22 mouse cellular contexts compared by ENCODE assay signal in genomic region chr8:82346485-82346884, GRCm38 (mm10). TPM values are rescaled to one million over a fixed set of nuclear protein-coding genes. Genes with fewer than 3 reads are reported as not detected.
DNase-seq lines count a peak whose midpoint lies in the region; ATAC-seq and TF ChIP-seq lines count a peak whose summit lies in the region.
"Had no signal": no experiment of that assay in that cellular context is flagged by ENCODE, and none has a peak within 500 bp of the region (broad histone marks: within the 10 kb centered on the region; RNA-seq: fewer than 3 reads in every experiment).

No protein-coding gene starts in this region.

- H3K9ac ChIP-seq in heart, postnatal 0 days (replicated peaks; ENCODE audit: low read depth, low read length) = no peak overlapping the region
- no peak overlapping the region for H3K9ac ChIP-seq in lung, embryonic 15.5 days
- H3K9ac ChIP-seq in stomach, postnatal 0 days (ENCODE audit: low read length) = no peak overlapping the region
- H3K9ac ChIP-seq: forebrain, embryonic 12.5 days; hindbrain, embryonic 13.5 days; limb, embryonic 13.5 days; liver, embryonic 14.5 days; midbrain, embryonic 12.5 days; neural tube, embryonic 12.5 days had no signal

- TF ChIP-seq EP300 in heart, postnatal 0 days (IDR thresholded peaks at IDR 0.05; ENCODE audit: low read depth) = no peak
- TF ChIP-seq EP300 in stomach, postnatal 0 days (optimal IDR thresholded peaks at IDR 0.05) = no peak

- no peak for TF ChIP-seq CTCF in heart, postnatal 0 days (IDR thresholded peaks at IDR 0.05; ENCODE audit: low read depth)
- TF ChIP-seq CTCF in stomach, postnatal 0 days (IDR thresholded peaks at IDR 0.05; ENCODE audit: low read depth) = no peak

- peaks cover 11% of the 10 kb centered on the region; the same call in 1 of the 2 replicates for H3K4me1 ChIP-seq in heart, embryonic 10.5 days
- peaks cover 5% of the 10 kb centered on the region; the same call in 1 of the 2 replicates for H3K4me1 ChIP-seq in heart, postnatal 0 days (ENCODE audit: control insufficient read depth, insufficient read depth)
- H3K4me1 ChIP-seq in lung, embryonic 15.5 days = no peaks in the 10 kb centered on the region
- H3K4me1 ChIP-seq in stomach, postnatal 0 days (replicated peaks; ENCODE audit: control insufficient read depth, insufficient read depth) = no peaks in the 10 kb centered on the region
- H3K4me1 ChIP-seq: forebrain, embryonic 12.5 days; hindbrain, embryonic 13.5 days; midbrain, embryonic 12.5 days; neural tube, embryonic 12.5 days had no signal

- intact Hi-C loops in heart, postnatal 14 days (cut with DNase I) = no loop called here

- H3K36me3 ChIP-seq in heart, embryonic 10.5 days = peaks cover 2% of the 10 kb centered on the region; the same call in 1 of the 2 replicates
- H3K36me3 ChIP-seq in heart, postnatal 0 days (replicated peaks; ENCODE audit: control insufficient read depth, insufficient read depth, low read length) = no peaks in the 10 kb centered on the region
- no peaks in the 10 kb centered on the region for H3K36me3 ChIP-seq in lung, embryonic 15.5 days
- no peaks in the 10 kb centered on the region for H3K36me3 ChIP-seq in stomach, postnatal 0 days (ENCODE audit: control insufficient read depth, insufficient read depth, low read length)
- H3K36me3 ChIP-seq: forebrain, embryonic 12.5 days; G1E; hindbrain, embryonic 13.5 days; limb, embryonic 13.5 days; midbrain, embryonic 12.5 days; neural tube, embryonic 12.5 days had no signal

- DNase-seq in heart, embryonic 10.5 days (ENCODE audit: low spot score) = no peak
- no peak for DNase-seq in heart, adult 11 months
- DNase-seq in heart, postnatal 0 days (ENCODE audit: low spot score) = no peak
- no peak for DNase-seq in heart, postnatal 14 days
- DNase-seq in lung, postnatal 4 days = no peak
- no peak for DNase-seq in stomach, postnatal 0 days (ENCODE audit: low spot score)
- DNase-seq: cerebellum, adult 8-10 months; gastrocnemius, adult 2 months; kidney, adult 8-10 months; layer of hippocampus, postnatal 36 days; right cerebral cortex, adult 18-20 months; thymus, postnatal 25 days had no signal

- 0 out of 2 replicates have a peak overlapping the region, but pooled peaks have one; percentile 36 for H3K27ac ChIP-seq in heart, embryonic 10.5 days
- peak overlapping the region; percentile 31; the same call in 1 of the 2 replicates for H3K27ac ChIP-seq in heart, postnatal 0 days (ENCODE audit: low read depth)
- H3K27ac ChIP-seq in lung, embryonic 15.5 days = peak overlapping the region; percentile 61
- H3K27ac ChIP-seq in stomach, postnatal 0 days (replicated peaks) = no peak overlapping the region
- H3K27ac ChIP-seq: forebrain, embryonic 12.5 days; gastrocnemius, adult 2 months; hindbrain, embryonic 13.5 days; layer of hippocampus, adult 2 months; limb, embryonic 13.5 days; liver, embryonic 14.5 days; midbrain, embryonic 12.5 days; neural tube, embryonic 12.5 days had no signal

- no peak for ATAC-seq in heart, postnatal 0 days (ENCODE audit: insufficient read depth, low read depth)
- ATAC-seq in lung, embryonic 15.5 days (ENCODE audit: borderline replicate concordance, extremely low read depth, low FRiP score, low TSS enrichment) = no peak
- ATAC-seq in stomach, postnatal 0 days (ENCODE audit: low FRiP score, low TSS enrichment) = peak; percentile 82
- ATAC-seq: inflammation-experienced regulatory T-cells, adult 6 months had no signal

- no peaks in the 10 kb centered on the region for H3K9me3 ChIP-seq in heart, embryonic 10.5 days
- no peaks in the 10 kb centered on the region for H3K9me3 ChIP-seq in heart, postnatal 0 days (replicated peaks; ENCODE audit: control insufficient read depth, low read length)
- H3K9me3 ChIP-seq in lung, embryonic 15.5 days = no peaks in the 10 kb centered on the region
- H3K9me3 ChIP-seq in stomach, postnatal 0 days (ENCODE audit: control insufficient read depth, low read length) = no peaks in the 10 kb centered on the region
- H3K9me3 ChIP-seq: forebrain, embryonic 12.5 days; G1E; hindbrain, embryonic 13.5 days; midbrain, embryonic 12.5 days; neural tube, embryonic 12.5 days had no signal

- no peaks in the 10 kb centered on the region for H3K27me3 ChIP-seq in heart, embryonic 10.5 days (ENCODE audit: insufficient read depth, poor library complexity, severe bottlenecking)
- no peaks in the 10 kb centered on the region for H3K27me3 ChIP-seq in heart, postnatal 0 days (ENCODE audit: control insufficient read depth, insufficient read depth, low read length)
- no peaks in the 10 kb centered on the region for H3K27me3 ChIP-seq in lung, embryonic 15.5 days
- H3K27me3 ChIP-seq in stomach, postnatal 0 days (ENCODE audit: control insufficient read depth, insufficient read depth, low read length) = no peaks in the 10 kb centered on the region
- H3K27me3 ChIP-seq: forebrain, embryonic 12.5 days; hindbrain, embryonic 13.5 days; limb, embryonic 13.5 days; midbrain, embryonic 12.5 days; neural tube, embryonic 12.5 days had no signal

- WGBS in heart, embryonic 10.5 days = 78% methylated on average over 3 of the region's 3 CpGs
- 62% methylated on average over 3 of the region's 3 CpGs for WGBS in heart, postnatal 0 days
- 52% methylated on average over 3 of the region's 3 CpGs for WGBS in lung, embryonic 15.5 days
- 48% methylated on average over 3 of the region's 3 CpGs for WGBS in stomach, postnatal 0 days

- H3K4me3 ChIP-seq in heart, embryonic 10.5 days = no peak overlapping the region
- no peak overlapping the region for H3K4me3 ChIP-seq in heart, postnatal 0 days (ENCODE audit: low read depth, low read length)
- no peak overlapping the region for H3K4me3 ChIP-seq in lung, embryonic 15.5 days
- H3K4me3 ChIP-seq in stomach, postnatal 0 days (ENCODE audit: low read depth, low read length) = no peak overlapping the region
- H3K4me3 ChIP-seq: forebrain, embryonic 12.5 days; gastrocnemius, adult 2 months; hindbrain, embryonic 13.5 days; layer of hippocampus, adult 2 months; limb, embryonic 13.5 days; midbrain, embryonic 12.5 days; neural tube, embryonic 12.5 days had no signal

- H3K4me2 ChIP-seq in heart, postnatal 0 days (ENCODE audit: low read depth, low read length) = no peak overlapping the region
- H3K4me2 ChIP-seq in lung, embryonic 15.5 days = no peak overlapping the region
- no peak overlapping the region for H3K4me2 ChIP-seq in stomach, postnatal 0 days (replicated peaks; ENCODE audit: low read depth)
- H3K4me2 ChIP-seq: forebrain, embryonic 12.5 days; hindbrain, embryonic 13.5 days; limb, embryonic 13.5 days; midbrain, embryonic 12.5 days; neural tube, embryonic 12.5 days had no signal

RNA-seq across cellular contexts. Expression of gene Il15, which starts 56.5 kb away (rescaled TPM):
- polyA plus RNA-seq in heart, embryonic 10.5 days (2016; fragmentation: Nextera tagmentation; extraction: Ambion mirVana) = 16.5 and 21.2 TPM in 2 replicates
- total RNA-seq in heart, postnatal 0 days (2014; rRNA removed; ENCODE audit: low replicate concordance) = 18.7 and 26.4 TPM in 2 replicates
- 17.7 and 22.7 TPM in 2 replicates for polyA plus RNA-seq in heart, postnatal 0 days (2015; fragmentation: Nextera tagmentation; extraction: Ambion mirVana)
- total RNA-seq in heart, postnatal 14 days (2021) = 10 to 100 TPM; 18.5 to 22.2 TPM
- polyA plus RNA-seq in lung, embryonic 15.5 days (2015; fragmentation: Nextera tagmentation; extraction: Ambion mirVana) = 11.7 and 12.5 TPM in 2 replicates
- polyA plus RNA-seq in stomach, postnatal 0 days (2015; fragmentation: Nextera tagmentation; extraction: Ambion mirVana) = 8.2 and 10.6 TPM in 2 replicates
- polyA plus RNA-seq: G1E had no signal
